Mouse (Mus musculus) liver, embryonic 14.5 days (tissue): ENCODE measurements at regions not wholly inside any gene's neighbourhood (a gene's known extent, or its start where the extent isn't known, plus 50 kb on each side); places are given as distances from the start of the nearest gene placed in this dataset.

ENCODE experiments used
- ATAC-seq: fragments of 200-750 bp; cut with Nextera tagmentation; 2 replicates; pipeline ENCODE4 v1.8.0; 2017; ENCODE audit warnings: moderate number of reproducible peaks, mild to moderate bottlenecking, moderate library complexity; ENCODE audit not compliant: insufficient read depth
- DNase-seq, 3 experiments: peaks; one replicate each; pipeline ENCODE4 v3.0.0-alpha.2; 2012 to 2013; ENCODE audit warnings: low read depth in 3 of 3, low spot score in 3 of 3
- H3K27ac ChIP-seq: fragments of 300-500 bp; sonication (generic); 2 replicates; pipeline ENCODE4 v1.5.1; 2014; ENCODE audit warnings: moderate library complexity, mild to moderate bottlenecking, control low read depth, inconsistent platforms
- H3K27me3 ChIP-seq: fragments of 300-500 bp; sonication (generic); 2 replicates; pipeline ENCODE4 v1.6.1; 2014; ENCODE audit warnings: mild to moderate bottlenecking, low read length, moderate library complexity; ENCODE audit not compliant: control insufficient read depth, insufficient read depth
- H3K36me3 ChIP-seq: fragments of 300-500 bp; sonication (generic); replicated peaks from 2 replicates; pipeline ENCODE4 v1.6.1; 2014; ENCODE audit warnings: low read depth; ENCODE audit not compliant: control insufficient read depth, insufficient read depth
- H3K4me1 ChIP-seq, 2 experiments: fragments of 200-500 bp in 1 of 2; fragments of 300-500 bp in 1 of 2; sonication (generic) in 1 of 2; replicated peaks; 2 replicates each; pipeline ENCODE4 v1.6.1; 2012 to 2014; ENCODE audit warnings: antibody characterized with exemption in 1 of 2, inconsistent platforms in 1 of 2, low read length in 1 of 2; ENCODE audit not compliant: control insufficient read depth in 2 of 2, insufficient read depth in 2 of 2
- H3K4me2 ChIP-seq: fragments of 300-500 bp; sonication (generic); 2 replicates; pipeline ENCODE4 v1.6.1; 2014; ENCODE audit warnings: low read depth, mild to moderate bottlenecking, control low read depth, moderate library complexity
- H3K4me3 ChIP-seq, 2 experiments: fragments of 200-500 bp in 1 of 2; fragments of 300-500 bp in 1 of 2; sonication (generic) in 1 of 2; 2 replicates each; pipeline ENCODE4 v1.5.1; 2012 to 2014; ENCODE audit warnings: low read depth in 2 of 2, low read length in 2 of 2, mild to moderate bottlenecking in 2 of 2, control low read depth in 1 of 2, inconsistent platforms in 1 of 2, moderate library complexity in 1 of 2; ENCODE audit not compliant: insufficient read depth in 1 of 2
- H3K9ac ChIP-seq: fragments of 300-500 bp; sonication (generic); replicated peaks from 2 replicates; pipeline ENCODE4 v1.6.1; 2014; ENCODE audit warnings: mild to moderate bottlenecking, control low read depth, moderate library complexity
- H3K9me3 ChIP-seq: fragments of 300-500 bp; sonication (generic); 2 replicates; pipeline ENCODE4 v1.6.1; 2016; ENCODE audit warnings: low read length, mixed read lengths; ENCODE audit not compliant: control insufficient read depth
- CTCF ChIP-seq: IDR thresholded peaks from 2 replicates; pipeline ENCODE4 v1.5.1; 2016; ENCODE audit warnings: antibody characterized with exemption, low read depth, control low read depth
- EP300 ChIP-seq: IDR thresholded peaks from 2 replicates; pipeline ENCODE4 v1.6.1; 2016; ENCODE audit warnings: antibody characterized with exemption, low read depth
- WGBS: fragments of 180-500 bp; shearing (Covaris S2); extraction: QIAGEN DNeasy Blood & Tissue Kit; methylation state at CpG from one replicate; pipeline ENCODE4 v1.1.7; 2014; ENCODE audit not compliant: insufficient replicate concordance; 5-methylcytosine and 5-hydroxymethylcytosine counted together

DNA sequence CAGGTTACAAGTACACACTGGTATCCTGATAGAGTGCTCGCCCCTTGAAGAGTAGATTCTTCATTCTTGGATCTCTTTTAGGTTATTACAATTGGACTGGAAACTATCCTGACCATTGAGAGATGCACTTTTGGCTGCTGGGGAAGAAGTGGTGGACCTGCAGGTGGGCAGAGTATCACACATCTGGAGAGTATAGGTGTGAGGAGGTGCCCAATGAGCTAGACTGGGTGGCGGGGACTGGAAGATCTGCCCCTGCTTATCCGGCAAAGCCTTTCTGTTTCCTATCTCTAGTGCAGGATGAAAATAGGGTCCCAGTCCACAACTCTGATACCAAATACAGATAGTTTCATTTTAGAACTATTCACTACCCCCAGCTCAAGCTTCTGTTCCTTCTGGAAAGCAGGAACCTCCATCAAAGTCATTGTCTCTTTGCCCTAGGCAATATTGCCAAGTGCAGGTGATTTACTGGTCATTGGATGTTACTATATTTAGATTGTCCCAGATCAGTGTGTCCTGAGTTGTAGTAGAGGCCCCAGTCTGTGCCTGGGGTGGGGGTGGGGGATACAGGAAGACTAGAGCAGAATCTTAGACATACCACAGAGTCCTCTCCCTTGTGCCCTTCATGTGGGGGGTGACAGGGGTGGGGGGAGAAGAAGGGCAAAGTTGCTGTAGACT is 62.5 kb upstream of the Ube2e1 start:
- H3K27ac ChIP-seq: no peak overlapping the region
- DNase-seq (no peak), ATAC-seq (no peak)
- 61% methylated on average over 3 of the region's 3 CpGs for WGBS
- H3K27me3 ChIP-seq: no peaks in the 10 kb centered on the region
- H3K4me1 ChIP-seq: no peaks in the 10 kb centered on the region
- H3K9ac ChIP-seq: no peak overlapping the region
- no peaks in the 10 kb centered on the region for H3K36me3 ChIP-seq
- no peak overlapping the region for H3K4me2 ChIP-seq
- H3K9me3 ChIP-seq: no peaks in the 10 kb centered on the region
- no peak overlapping the region for H3K4me3 ChIP-seq
- TF ChIP-seq CTCF: no peak
- no peak for TF ChIP-seq EP300

- Histone ChIP-seq H3K36me3 (no peaks in the 10 kb centered on the region), H3K4me3 (no peak overlapping the region), H3K4me1 (no peaks in the 10 kb centered on the region), H3K4me2 (no peak overlapping the region), H3K9me3 (no peaks in the 10 kb centered on the region), H3K27ac (no peak overlapping the region), H3K27me3 (no peaks in the 10 kb centered on the region), H3K9ac (no peak overlapping the region)
- no peak for DNase-seq
- TF ChIP-seq CTCF (no peak), EP300 (no peak)
- 57% methylated on average over 3 of the region's 3 CpGs for WGBS
- no peak for ATAC-seq
These were observed 60.3 kb upstream of the Ube2e1 start for GRCm38 (mm10) chr14:18391824-18392486.

GRCm38 (mm10) chr14:18389390-18389789 is 57.7 kb upstream of the Ube2e1 start:
- Histone ChIP-seq H3K27ac (no peak overlapping the region), H3K4me1 (no peaks in the 10 kb centered on the region), H3K9me3 (no peaks in the 10 kb centered on the region), H3K36me3 (no peaks in the 10 kb centered on the region), H3K27me3 (no peaks in the 10 kb centered on the region), H3K4me3 (no peak overlapping the region), H3K4me2 (no peak overlapping the region), H3K9ac (no peak overlapping the region)
- TF ChIP-seq EP300 (no peak), CTCF (no peak)
- 72% methylated on average over 6 of the region's 6 CpGs for WGBS
- no peak for ATAC-seq
- DNase-seq: no peak

DNA sequence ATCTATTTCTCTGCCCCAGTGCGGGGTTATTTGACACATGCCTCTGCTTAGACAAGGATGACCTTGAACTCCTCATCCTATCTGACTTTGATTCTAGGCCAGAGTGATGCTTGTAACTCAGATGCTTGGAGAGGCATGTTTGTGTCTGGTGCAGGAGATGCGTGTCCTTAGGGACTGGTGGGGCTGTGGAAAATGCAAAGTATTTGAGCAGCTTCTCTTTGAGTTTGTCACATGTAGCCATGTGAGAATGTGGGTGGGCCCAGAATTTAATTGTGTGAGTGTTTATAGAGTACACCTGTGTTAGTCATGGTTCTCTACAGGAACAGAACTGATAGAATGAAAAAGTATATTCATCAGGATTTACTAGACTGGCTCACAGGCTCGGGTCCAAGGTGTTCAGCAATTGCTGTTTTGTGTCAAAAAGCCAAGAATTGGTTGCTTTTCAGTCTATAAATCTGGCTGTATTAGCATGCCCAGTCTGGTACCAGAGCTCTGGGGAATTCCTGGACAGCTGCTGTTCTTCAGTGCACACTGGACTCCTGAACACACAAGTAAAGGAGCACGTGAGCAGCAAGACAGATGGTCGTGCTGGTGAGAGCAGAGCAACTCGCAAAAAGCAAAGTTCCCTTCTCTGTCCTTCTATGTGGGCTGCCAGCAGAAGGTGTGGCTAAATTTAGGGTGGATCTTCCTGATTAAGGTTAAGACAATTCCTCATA is 54.5 kb upstream of the Ube2e1 start:
- no peak for TF ChIP-seq CTCF
- no peak for TF ChIP-seq EP300
- no peak overlapping the region for H3K4me3 ChIP-seq
- H3K27me3 ChIP-seq: no peaks in the 10 kb centered on the region
- ATAC-seq: no peak
- H3K9ac ChIP-seq: no peak overlapping the region
- no peaks in the 10 kb centered on the region for H3K36me3 ChIP-seq
- H3K9me3 ChIP-seq: no peaks in the 10 kb centered on the region
- H3K27ac ChIP-seq: no peak overlapping the region
- H3K4me2 ChIP-seq: no peak overlapping the region
- no peaks in the 10 kb centered on the region for H3K4me1 ChIP-seq
- no peak for DNase-seq
- 53% methylated on average over 6 of the region's 6 CpGs for WGBS
